Mouse (Mus musculus): ENCODE results near the gene Gm44805.

GRCm38 (mm10) chr7:19634591-19634990, 46.6 kb downstream of the Gm44805 start:
- no peak for TF ChIP-seq CTCF (IDR thresholded peaks at IDR 0.05; ENCODE audit: control insufficient read depth, insufficient read depth, low read length)
- no peak for TF ChIP-seq POLR2A (IDR thresholded peaks at IDR 0.05; ENCODE audit: borderline replicate concordance, control insufficient read depth, low read depth, low read length)

Measured in bone marrow, adult 2 months (tissue).